Mouse (Mus musculus) thymus, adult 2 months (tissue): ENCODE results near the gene Pcsk6.

Experiments
- CTCF ChIP-seq: fragments of 200-500 bp; IDR thresholded peaks from 2 replicates; pipeline ENCODE4 v1.5.1; 2012; ENCODE audit warnings: mild to moderate bottlenecking, control low read depth, low read length, moderate library complexity, borderline replicate concordance; ENCODE audit not compliant: control insufficient read depth, poor library complexity, insufficient read depth; ENCODE audit errors: extremely low read depth
- POLR2A ChIP-seq: fragments of 200-500 bp; IDR thresholded peaks from 2 replicates; pipeline ENCODE4 v1.6.1; 2012; ENCODE audit warnings: mild to moderate bottlenecking, low read length, control low read depth, moderate library complexity; ENCODE audit not compliant: control insufficient read depth, poor library complexity, insufficient read depth; ENCODE audit errors: extremely low read depth

GRCm38 (mm10) chr7:65971301-65971700, 109.8 kb downstream of the Pcsk6 start:
- no peak for TF ChIP-seq CTCF
- TF ChIP-seq POLR2A: no peak
